Mouse (Mus musculus) hindbrain, embryonic 12.5 days (tissue): ENCODE data around the gene Pola1. TPM values are rescaled to one million over a fixed set of nuclear protein-coding genes. Genes with fewer than 3 reads are reported as not detected.
A peak's percentile ranks its signal among the peaks of the same experiment; 100 is the strongest.

Source experiments
- ATAC-seq: fragments of 200-750 bp; cut with Nextera tagmentation; 2 replicates; pipeline ENCODE4 v1.8.0; 2017; ENCODE audit warnings: moderate TSS enrichment; ENCODE audit not compliant: low FRiP score
- H3K27ac ChIP-seq: fragments of 300-500 bp; sonication (generic); 2 replicates; pipeline ENCODE4 v1.5.1; 2016; ENCODE audit warnings: mild to moderate bottlenecking
- H3K27me3 ChIP-seq: fragments of 300-500 bp; sonication (generic); 2 replicates; pipeline ENCODE4 v1.6.1; 2016; ENCODE audit warnings: mild to moderate bottlenecking
- H3K36me3 ChIP-seq: fragments of 300-500 bp; sonication (generic); 2 replicates; pipeline ENCODE4 v1.6.1; 2016; ENCODE audit warnings: mild to moderate bottlenecking
- H3K4me1 ChIP-seq: fragments of 300-500 bp; sonication (generic); 2 replicates; pipeline ENCODE4 v1.6.1; 2016
- H3K4me2 ChIP-seq: fragments of 300-500 bp; sonication (generic); replicated peaks from 2 replicates; pipeline ENCODE4 v1.6.1; 2016; ENCODE audit warnings: mild to moderate bottlenecking
- H3K4me3 ChIP-seq: fragments of 300-500 bp; sonication (generic); 2 replicates; pipeline ENCODE4 v1.5.1; 2016; ENCODE audit warnings: mild to moderate bottlenecking
- H3K9ac ChIP-seq: fragments of 300-500 bp; sonication (generic); 2 replicates; pipeline ENCODE4 v1.6.1; 2016; ENCODE audit warnings: mild to moderate bottlenecking, moderate library complexity
- H3K9me3 ChIP-seq: fragments of 300-500 bp; sonication (generic); replicated peaks from 2 replicates; pipeline ENCODE4 v1.6.1; 2016; ENCODE audit warnings: mild to moderate bottlenecking
- WGBS: fragments of 180-500 bp; shearing (Covaris S2); methylation state at CpG from one replicate; pipeline ENCODE4 v1.1.7; 2016; 5-methylcytosine and 5-hydroxymethylcytosine counted together
- polyA plus RNA-seq: library from polyadenylated mRNA; unstranded; fragments of >200 nt; fragmentation: Nextera tagmentation; extraction: Ambion mirVana; gene quantifications from 2 replicates; pipeline ENCODE4 v1.2.1, GENCODE M21; 2016

Gene Pola1
- polyA plus RNA-seq, result 13.3 and 13.6 TPM in 2 replicates

DNA sequence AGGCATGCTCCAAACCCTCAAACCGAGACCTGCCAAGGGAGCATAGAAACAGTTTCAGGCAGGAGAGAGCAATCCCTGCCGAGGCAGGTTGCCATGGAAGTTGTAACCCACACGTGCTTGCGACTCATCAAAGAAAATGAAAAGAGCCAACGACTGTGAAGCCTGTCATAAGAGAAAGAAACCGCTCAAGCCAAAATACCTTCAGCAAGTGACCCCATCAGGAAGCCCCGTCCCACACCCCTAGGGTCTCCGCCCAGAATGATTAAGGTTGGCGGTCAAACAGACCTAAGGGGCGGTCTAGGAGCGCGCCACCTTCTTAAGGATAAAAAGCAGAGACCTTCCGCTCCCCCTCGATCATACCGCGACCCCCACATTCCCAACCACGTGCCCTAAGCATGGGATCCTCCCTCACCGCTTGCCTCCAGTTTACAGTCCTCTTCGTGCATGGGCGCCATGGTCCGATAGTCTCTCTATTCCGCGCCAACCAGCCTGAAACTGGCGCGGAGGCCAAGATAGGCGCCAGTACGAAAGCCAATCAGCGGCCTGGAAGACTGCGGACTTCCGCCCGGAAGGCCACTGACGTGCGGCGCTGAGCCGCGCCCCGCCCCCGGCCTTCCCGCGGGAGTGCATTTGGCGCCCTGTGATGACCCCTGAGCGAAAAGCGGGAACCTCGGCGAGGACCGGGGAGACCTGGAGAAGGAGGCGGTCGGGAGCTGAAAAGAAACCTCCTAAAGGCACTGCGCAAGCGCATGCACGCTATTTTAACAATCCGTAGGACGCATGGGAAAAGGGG is at the start of gene Pola1:
Gene Pola1 (minus strand): TSS at position 499 of the 793 bp plus-strand sequence.
- Histone ChIP-seq H3K36me3 (no peaks in the 10 kb centered on the region), H3K9me3 (no peaks in the 10 kb centered on the region), H3K9ac (peak within 1 kb of the TSS; percentile 57), H3K4me2 (peak within 1 kb of the TSS; percentile 57), H3K27ac (peak within 1 kb of the TSS; percentile 40; the same call in 1 of the 2 replicates), H3K4me3 (peak within 1 kb of the TSS; percentile 45), H3K27me3 (no peaks in the 10 kb centered on the region), H3K4me1 (0 out of 2 replicates have a peak, but pooled peaks cover 2% of the 10 kb centered on the region)
- 18% methylated on average over 53 of the region's 53 CpGs for WGBS
- ATAC-seq, result peak; percentile 99

DNA sequence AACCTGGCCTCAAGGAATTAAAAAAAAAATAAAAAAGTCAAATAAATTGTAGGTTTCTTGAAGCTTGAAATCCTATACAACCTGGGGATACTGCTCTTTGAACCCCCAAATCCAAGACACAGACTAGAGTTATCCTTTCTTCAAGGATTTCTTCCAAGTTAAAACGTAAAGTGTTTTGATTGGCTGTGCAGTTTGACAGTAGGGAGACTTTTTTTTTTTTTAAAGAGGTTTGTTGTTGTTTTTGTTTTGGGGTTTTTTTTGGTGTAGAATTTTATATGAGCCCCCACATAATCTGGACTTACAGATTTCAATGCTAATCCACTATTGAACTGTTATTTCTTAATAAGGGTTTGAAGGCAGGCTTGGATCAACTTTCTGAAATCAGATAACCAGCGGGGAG is 44.3 kb upstream of the Pola1 start:
- Histone ChIP-seq H3K4me2 (peak overlapping the region; percentile 45), H3K4me1 (no peaks in the 10 kb centered on the region), H3K36me3 (no peaks in the 10 kb centered on the region), H3K4me3 (peak overlapping the region; percentile 36; the same call in 1 of the 2 replicates), H3K9ac (no peak overlapping the region), H3K9me3 (no peaks in the 10 kb centered on the region), H3K27ac (peak overlapping the region; percentile 85), H3K27me3 (no peaks in the 10 kb centered on the region)
- 67% methylated on average over 2 of the region's 2 CpGs for WGBS
- ATAC-seq, result no peak

DNA sequence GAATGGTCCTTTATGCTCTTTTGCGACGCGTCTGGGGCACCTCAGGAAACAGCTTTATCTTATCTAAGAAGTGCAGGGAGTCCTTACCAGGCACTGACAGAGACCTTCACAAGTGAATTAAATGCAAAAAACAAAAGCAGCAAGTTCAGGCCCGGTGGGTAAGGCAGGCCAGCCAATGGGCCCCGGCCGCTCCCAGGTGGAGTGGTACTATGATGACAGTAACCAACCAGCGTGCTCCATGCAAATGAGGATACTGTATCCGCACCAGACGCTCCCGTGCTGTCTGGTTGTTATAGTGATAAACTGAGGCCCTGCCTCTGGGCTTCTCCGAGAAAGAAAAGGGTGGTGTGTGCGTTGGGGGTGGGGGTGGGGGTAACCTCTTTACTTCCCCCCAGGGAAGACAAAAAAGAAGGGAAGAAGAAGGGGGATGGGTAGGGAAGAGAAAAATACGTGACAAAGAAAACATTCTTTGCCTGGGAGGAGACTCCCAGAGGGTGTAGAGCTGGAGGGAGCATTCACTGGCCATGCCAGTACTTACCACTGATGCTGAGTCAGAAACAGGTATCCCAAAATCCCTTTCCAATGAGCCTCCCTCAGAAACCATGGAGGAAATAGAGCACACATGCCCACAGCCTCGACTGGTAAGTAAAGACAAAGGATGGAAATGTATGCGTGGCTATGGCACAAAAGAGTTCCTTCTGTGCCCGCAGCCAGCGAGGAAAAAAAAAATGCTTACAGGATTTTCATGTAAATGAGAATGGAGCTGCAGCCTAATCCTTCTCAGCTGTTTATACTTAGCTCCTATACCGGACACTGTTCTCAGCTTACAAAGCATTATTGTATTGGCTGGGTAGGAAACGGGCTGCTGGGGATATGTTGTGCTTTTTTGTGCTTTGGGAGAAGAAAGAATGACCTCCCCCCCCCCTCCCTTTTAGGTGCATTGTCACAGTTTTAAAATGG is 43.2 kb upstream of the Pola1 start:
- H3K9me3 ChIP-seq, result no peaks in the 10 kb centered on the region
- peak overlapping the region; percentile 45 for H3K4me2 ChIP-seq
- H3K27ac ChIP-seq, result peak overlapping the region; percentile 85
- peak; percentile 100 for ATAC-seq
- H3K4me3 ChIP-seq, result peak overlapping the region; percentile 36
- no peaks in the 10 kb centered on the region for H3K27me3 ChIP-seq
- H3K9ac ChIP-seq, result peak overlapping the region; percentile 40; the same call in 1 of the 2 replicates
- no peaks in the 10 kb centered on the region for H3K4me1 ChIP-seq
- WGBS, result 24% methylated on average over 19 of the region's 19 CpGs
- no peaks in the 10 kb centered on the region for H3K36me3 ChIP-seq

GRCm38 (mm10) chrX:93674432-93674831 is 42.5 kb upstream of the Pola1 start:
- WGBS, result 44% methylated on average over 3 of the region's 3 CpGs
- peak overlapping the region; percentile 45 for H3K4me2 ChIP-seq
- H3K9ac ChIP-seq, result no peak overlapping the region
- H3K4me1 ChIP-seq, result no peaks in the 10 kb centered on the region
- peak overlapping the region; percentile 85 for H3K27ac ChIP-seq
- H3K4me3 ChIP-seq, result peak overlapping the region; percentile 36; the same call in 1 of the 2 replicates
- no peaks in the 10 kb centered on the region for H3K27me3 ChIP-seq
- no peaks in the 10 kb centered on the region for H3K36me3 ChIP-seq
- peak; percentile 54 for ATAC-seq
- H3K9me3 ChIP-seq, result no peaks in the 10 kb centered on the region

- Histone ChIP-seq H3K9ac (no peak overlapping the region), H3K36me3 (no peaks in the 10 kb centered on the region), H3K4me2 (no peak overlapping the region), H3K27ac (no peak overlapping the region), H3K4me3 (no peak overlapping the region), H3K4me1 (no peaks in the 10 kb centered on the region), H3K9me3 (no peaks in the 10 kb centered on the region), H3K27me3 (no peaks in the 10 kb centered on the region)
- WGBS, result 75% methylated on average over 4 of the region's 4 CpGs
- no peak for ATAC-seq
These were observed 32.8 kb upstream of the Pola1 start for GRCm38 (mm10) chrX:93664787-93665186.

DNA sequence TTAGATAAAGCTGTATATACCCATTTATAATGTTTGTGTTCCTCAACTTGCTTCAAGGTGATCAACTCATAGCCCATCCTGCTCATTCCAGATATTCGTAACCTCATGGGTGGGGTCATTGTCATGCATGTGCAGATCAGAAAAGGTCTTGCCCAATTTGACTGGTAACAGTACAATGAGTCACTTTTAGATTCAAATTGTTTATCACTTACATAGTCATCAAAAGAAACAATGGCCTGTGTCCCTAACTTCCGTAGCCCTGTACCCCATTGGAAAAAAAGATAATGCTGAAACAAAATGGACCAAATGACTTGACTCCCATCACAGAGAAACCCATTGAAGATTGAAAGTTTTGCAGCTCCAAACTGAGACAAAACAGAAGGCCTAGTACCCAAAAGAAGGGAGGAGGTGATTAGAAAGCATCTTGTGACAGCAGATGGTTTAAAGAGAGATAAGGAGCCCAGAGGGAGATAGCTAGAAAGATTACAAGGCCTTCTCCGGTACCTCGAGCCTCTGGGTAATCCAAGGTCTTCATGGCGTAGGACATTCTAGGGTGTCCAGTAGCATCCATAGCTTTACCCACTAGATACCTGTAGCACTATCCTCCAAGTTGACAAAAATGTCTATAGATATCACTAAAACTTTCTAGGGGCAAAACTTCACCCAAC is 32.1 kb upstream of the Pola1 start:
- no peak overlapping the region for H3K27ac ChIP-seq
- no peak overlapping the region for H3K4me3 ChIP-seq
- no peaks in the 10 kb centered on the region for H3K9me3 ChIP-seq
- H3K36me3 ChIP-seq, result no peaks in the 10 kb centered on the region
- ATAC-seq, result no peak
- 83% methylated on average over 5 of the region's 5 CpGs for WGBS
- H3K4me1 ChIP-seq, result no peaks in the 10 kb centered on the region
- no peak overlapping the region for H3K4me2 ChIP-seq
- H3K27me3 ChIP-seq, result no peaks in the 10 kb centered on the region
- no peak overlapping the region for H3K9ac ChIP-seq

DNA sequence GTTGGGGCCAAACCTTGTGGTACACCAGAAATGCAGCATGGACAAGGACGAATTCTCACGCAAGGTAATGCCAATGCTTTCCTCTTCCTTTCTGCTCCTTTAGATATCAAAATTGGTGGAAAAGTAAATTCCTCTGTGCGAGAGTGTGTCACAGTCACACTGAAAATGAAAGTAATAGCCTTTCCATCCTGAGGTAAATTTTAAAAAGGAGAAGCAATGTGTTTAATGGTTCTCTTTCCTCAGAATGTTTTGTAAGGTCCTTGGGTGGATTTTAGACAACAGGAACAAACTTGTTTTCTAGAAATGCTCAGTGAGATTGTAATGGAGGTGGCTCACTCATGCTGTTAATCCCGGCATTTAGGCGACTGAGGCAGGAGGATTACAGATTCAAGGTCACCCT is 23.2 kb upstream of the Pola1 start:
- no peak overlapping the region for H3K27ac ChIP-seq
- H3K27me3 ChIP-seq, result no peaks in the 10 kb centered on the region
- no peak overlapping the region for H3K4me3 ChIP-seq
- H3K9me3 ChIP-seq, result no peaks in the 10 kb centered on the region
- whole genome bisulfite sequencing, result 78% methylated on average over 5 of the region's 5 CpGs
- H3K4me1 ChIP-seq, result no peaks in the 10 kb centered on the region
- ATAC-seq, result no peak
- no peak overlapping the region for H3K4me2 ChIP-seq
- H3K36me3 ChIP-seq, result no peaks in the 10 kb centered on the region
- no peak overlapping the region for H3K9ac ChIP-seq

DNA sequence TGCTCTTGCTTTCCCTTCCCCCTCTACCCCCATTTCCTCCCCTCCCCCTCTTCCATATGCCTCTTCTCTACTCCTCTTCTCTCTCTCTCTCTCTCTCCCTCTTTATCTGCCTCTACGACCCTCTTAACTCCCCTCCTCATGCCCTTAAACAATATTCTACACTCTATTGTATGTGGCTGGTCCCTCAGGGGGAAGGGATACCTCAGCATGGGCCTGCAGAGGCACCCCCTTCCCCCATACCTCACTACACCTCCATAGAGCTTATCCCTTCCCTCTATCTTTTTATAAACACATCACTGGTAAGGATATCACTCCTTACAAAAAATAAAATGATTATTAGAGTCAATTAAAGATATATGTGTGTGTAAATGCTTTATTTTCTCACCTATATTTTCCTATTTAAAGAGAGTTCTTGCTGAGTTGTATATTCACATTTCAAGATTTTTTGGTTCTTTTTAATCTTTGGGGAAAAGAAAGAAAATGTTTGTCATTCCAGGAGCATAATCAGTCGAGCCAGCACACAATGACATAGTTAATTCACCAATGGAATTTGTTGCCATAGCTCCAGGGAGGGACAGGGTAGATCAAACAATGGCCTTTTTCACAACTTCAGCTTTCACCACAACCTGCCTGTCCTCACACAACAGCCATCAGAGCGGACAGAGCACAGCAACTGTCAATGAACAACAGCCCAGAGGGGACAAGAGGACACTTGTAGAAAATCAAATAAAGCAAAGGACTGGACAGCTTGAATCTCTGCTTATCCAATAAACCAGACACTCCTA is 22.5 kb upstream of the Pola1 start, which contains the start of gene Pcyt1b:
Gene Pcyt1b (plus strand): TSS at position 646 of the 785 bp plus-strand sequence.
- Histone ChIP-seq H3K9me3 (no peaks in the 10 kb centered on the region), H3K27me3 (no peaks in the 10 kb centered on the region), H3K4me1 (no peaks in the 10 kb centered on the region), H3K27ac (no peak within 1 kb of the TSS), H3K4me2 (no peak within 1 kb of the TSS), H3K36me3 (no peaks in the 10 kb centered on the region), H3K4me3 (no peak within 1 kb of the TSS), H3K9ac (no peak within 1 kb of the TSS)
- no peak for ATAC-seq
- WGBS, result 23% methylated on average over 3 of the region's 3 CpGs

DNA sequence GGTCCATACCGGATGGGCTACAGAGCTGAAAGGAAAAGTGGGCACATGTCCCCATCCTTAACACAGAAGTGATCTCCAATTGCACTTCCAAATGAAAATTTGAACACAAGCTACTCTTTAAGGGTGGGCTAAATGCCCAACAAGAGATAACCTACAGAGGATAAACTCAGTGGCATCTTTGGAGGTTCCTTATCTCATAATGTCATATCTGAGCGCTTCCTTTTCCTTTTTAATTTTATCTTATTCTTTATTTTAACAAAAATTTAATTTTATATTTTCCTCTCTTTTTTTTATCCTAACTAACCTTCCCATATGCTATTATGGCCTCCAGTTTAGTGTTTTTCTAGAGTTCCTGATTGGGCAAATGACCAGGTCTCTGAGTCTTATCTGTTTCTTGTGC is 18.8 kb upstream of the Pola1 start:
- H3K9ac ChIP-seq, result no peak overlapping the region
- 84% methylated on average over 2 of the region's 2 CpGs for WGBS
- H3K4me2 ChIP-seq, result no peak overlapping the region
- H3K9me3 ChIP-seq, result no peaks in the 10 kb centered on the region
- H3K4me3 ChIP-seq, result no peak overlapping the region
- no peak for ATAC-seq
- no peaks in the 10 kb centered on the region for H3K27me3 ChIP-seq
- no peak overlapping the region for H3K27ac ChIP-seq
- no peaks in the 10 kb centered on the region for H3K4me1 ChIP-seq
- no peaks in the 10 kb centered on the region for H3K36me3 ChIP-seq

DNA sequence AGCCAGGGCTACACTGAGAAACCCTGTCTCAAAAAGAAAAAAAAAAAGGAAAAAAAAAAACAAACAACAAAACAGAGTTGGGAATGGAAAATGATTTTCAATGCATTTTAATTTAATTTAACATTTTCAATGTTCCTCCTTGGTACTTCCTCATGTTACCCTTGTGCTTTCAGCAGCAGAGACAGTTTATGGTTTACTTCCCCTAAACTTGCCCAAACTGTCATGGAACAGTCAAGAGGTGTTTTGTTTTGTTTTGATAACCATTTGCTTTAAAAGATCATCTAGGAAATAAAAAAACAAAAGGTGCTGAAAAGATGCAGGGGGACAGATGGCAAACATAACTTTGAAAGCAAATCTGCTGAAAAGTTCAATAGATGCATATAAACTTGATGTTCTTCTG is 12.1 kb upstream of the Pola1 start:
- no peak overlapping the region for H3K27ac ChIP-seq
- H3K9ac ChIP-seq, result no peak overlapping the region
- no peak for ATAC-seq

GRCm38 (mm10) chrX:93643600-93643999 is 11.6 kb upstream of the Pola1 start:
- no peak overlapping the region for H3K27ac ChIP-seq
- no peaks in the 10 kb centered on the region for H3K4me1 ChIP-seq
- no peak overlapping the region for H3K4me3 ChIP-seq
- no peak overlapping the region for H3K9ac ChIP-seq
- WGBS, result 87% methylated on average over 3 of the region's 3 CpGs
- no peaks in the 10 kb centered on the region for H3K9me3 ChIP-seq
- no peak for ATAC-seq
- H3K27me3 ChIP-seq, result no peaks in the 10 kb centered on the region
- no peaks in the 10 kb centered on the region for H3K36me3 ChIP-seq
- H3K4me2 ChIP-seq, result no peak overlapping the region

More for the DNA sequence above, 12.1 kb upstream of the Pola1 start:
- Histone ChIP-seq H3K4me1 (no peaks in the 10 kb centered on the region), H3K36me3 (no peaks in the 10 kb centered on the region), H3K9me3 (no peaks in the 10 kb centered on the region), H3K4me3 (no peak overlapping the region), H3K27me3 (no peaks in the 10 kb centered on the region), H3K4me2 (no peak overlapping the region)
